Mouse (Mus musculus): Measurements from ENCODE around the gene Syna. TPM values are rescaled to one million over a fixed set of nuclear protein-coding genes. Genes with fewer than 3 reads are reported as not detected.

Syna gene
- polyA plus RNA-seq, 1 experiment from 2014 or later: 0.24 TPM

GRCm38 (mm10) chr5:134512086-134512485 is 47.9 kb downstream of the Syna start:
- no peaks in the 10 kb centered on the region for H3K9me3 ChIP-seq (ENCODE audit: control insufficient read depth, low read length)
- WGBS: 56% methylated on average over 5 of the region's 5 CpGs

GRCm38 (mm10) chr5:134510266-134510665 is 49.7 kb downstream of the Syna start:
- Histone ChIP-seq H3K9me3 (ENCODE audit: control insufficient read depth, low read length) (no peaks in the 10 kb centered on the region), H3K27me3 (ENCODE audit: control insufficient read depth, insufficient read depth, low read length) (no peaks in the 10 kb centered on the region), H3K36me3 (ENCODE audit: control insufficient read depth, insufficient read depth, low read length) (peaks cover 91% of the 10 kb centered on the region), H3K4me2 (ENCODE audit: low read length) (no peak overlapping the region), H3K4me3 (replicated peaks; ENCODE audit: low read depth, low read length) (no peak overlapping the region), H3K27ac (replicated peaks; ENCODE audit: low read depth, low read length) (no peak overlapping the region), H3K9ac (replicated peaks; ENCODE audit: low read length) (no peak overlapping the region), H3K4me1 (ENCODE audit: control insufficient read depth, insufficient read depth, low read length) (no peaks in the 10 kb centered on the region)
- DNase-seq (no peak), ATAC-seq (ENCODE audit: low FRiP score, low TSS enrichment) (no peak)
- WGBS: 94% methylated on average over 5 of the region's 5 CpGs

More at GRCm38 (mm10) chr5:134512086-134512485, 47.9 kb downstream of the Syna start:
- Histone ChIP-seq H3K4me2 (ENCODE audit: low read length) (no peak overlapping the region), H3K27me3 (ENCODE audit: control insufficient read depth, insufficient read depth, low read length) (no peaks in the 10 kb centered on the region), H3K36me3 (ENCODE audit: control insufficient read depth, insufficient read depth, low read length) (peaks cover 95% of the 10 kb centered on the region), H3K4me1 (ENCODE audit: control insufficient read depth, insufficient read depth, low read length) (no peaks in the 10 kb centered on the region), H3K27ac (replicated peaks; ENCODE audit: low read depth, low read length) (0 out of 2 replicates have a peak overlapping the region, but pooled peaks have one; percentile 32), H3K4me3 (replicated peaks; ENCODE audit: low read depth, low read length) (no peak overlapping the region), H3K9ac (replicated peaks; ENCODE audit: low read length) (no peak overlapping the region)
- DNase-seq: peak; percentile 68
- ATAC-seq (ENCODE audit: low FRiP score, low TSS enrichment): peak; percentile 55; the same call in 1 of the 2 replicates

- Histone ChIP-seq H3K4me1 (ENCODE audit: control insufficient read depth, insufficient read depth, low read length) (no peaks in the 10 kb centered on the region), H3K36me3 (ENCODE audit: control insufficient read depth, insufficient read depth, low read length) (peaks cover 91% of the 10 kb centered on the region), H3K4me2 (ENCODE audit: low read length) (no peak overlapping the region), H3K4me3 (replicated peaks; ENCODE audit: low read depth, low read length) (no peak overlapping the region), H3K27ac (replicated peaks; ENCODE audit: low read depth, low read length) (no peak overlapping the region), H3K9ac (replicated peaks; ENCODE audit: low read length) (no peak overlapping the region), H3K9me3 (ENCODE audit: control insufficient read depth, low read length) (no peaks in the 10 kb centered on the region), H3K27me3 (ENCODE audit: control insufficient read depth, insufficient read depth, low read length) (no peaks in the 10 kb centered on the region)
- ATAC-seq (ENCODE audit: low FRiP score, low TSS enrichment) (no peak), DNase-seq (no peak)
- 91% methylated on average over 5 of the region's 5 CpGs for WGBS
Observed at GRCm38 (mm10) chr5:134508965-134509364, 51.0 kb downstream of the Syna start.

Small RNAs within 50 kb of the gene (microRNA-seq; reads per million reads assigned to microRNA genes)
- not detected for gene Mir7228

Other genes starting within 250 kb of the Syna start
- 121 and 150 TPM in 2 replicates for gene Gtf2i, start 245.4 kb downstream of the Syna start, polyA plus RNA-seq (2014; fragmentation: Nextera tagmentation; extraction: Ambion mirVana)
- gene Gtf2ird1, start 103.5 kb downstream of the Syna start, polyA plus RNA-seq (2014; fragmentation: Nextera tagmentation; extraction: Ambion mirVana): 75.1 and 75.5 TPM in 2 replicates
- 18.2 and 19.3 TPM in 2 replicates for gene Clip2, start 7.7 kb downstream of the Syna start, polyA plus RNA-seq (2014; fragmentation: Nextera tagmentation; extraction: Ambion mirVana)
- gene Rfc2, start 21.2 kb upstream of the Syna start, polyA plus RNA-seq (2014; fragmentation: Nextera tagmentation; extraction: Ambion mirVana): 165 and 191 TPM in 2 replicates
- gene Lat2, start 54.9 kb upstream of the Syna start, polyA plus RNA-seq (2014; fragmentation: Nextera tagmentation; extraction: Ambion mirVana): 1.5 and 2.7 TPM in 2 replicates
- 357 and 372 TPM in 2 replicates for gene Eif4h, start 79.3 kb upstream of the Syna start, polyA plus RNA-seq (2014; fragmentation: Nextera tagmentation; extraction: Ambion mirVana)
- gene Limk1, start 128.4 kb upstream of the Syna start, polyA plus RNA-seq (2014; fragmentation: Nextera tagmentation; extraction: Ambion mirVana): 22.3 and 39.4 TPM in 2 replicates
- 2.0 and 3.4 TPM in 2 replicates for gene Eln, start 187.2 kb upstream of the Syna start, polyA plus RNA-seq (2014; fragmentation: Nextera tagmentation; extraction: Ambion mirVana)